Mouse (Mus musculus) heart, embryonic 10.5 days (tissue): ENCODE results near the gene Pcf11. TPM values are rescaled to one million over a fixed set of nuclear protein-coding genes. Genes with fewer than 3 reads are reported as not detected.
A peak's percentile ranks its signal among the peaks of the same experiment; 100 is the strongest.

Experiments
- DNase-seq: peaks from one replicate; pipeline ENCODE4 v3.0.0-alpha.2; 2017; ENCODE audit warnings: low spot score
- H3K27ac ChIP-seq: fragments of 300-500 bp; sonication (generic); 2 replicates; pipeline ENCODE4 v1.5.1; 2016; ENCODE audit warnings: mild to moderate bottlenecking
- H3K27me3 ChIP-seq: fragments of 300-500 bp; sonication (generic); 2 replicates; pipeline ENCODE4 v1.6.1; 2016; ENCODE audit warnings: mild to moderate bottlenecking; ENCODE audit not compliant: poor library complexity, insufficient read depth, severe bottlenecking
- H3K36me3 ChIP-seq: fragments of 300-500 bp; sonication (generic); 2 replicates; pipeline ENCODE4 v1.6.1; 2016; ENCODE audit warnings: mild to moderate bottlenecking, moderate library complexity
- H3K4me1 ChIP-seq: fragments of 300-500 bp; sonication (generic); 2 replicates; pipeline ENCODE4 v1.6.1; 2016; ENCODE audit warnings: mild to moderate bottlenecking
- H3K4me3 ChIP-seq: fragments of 300-500 bp; sonication (generic); 2 replicates; pipeline ENCODE4 v1.5.1; 2016; ENCODE audit warnings: mild to moderate bottlenecking, moderate library complexity
- H3K9me3 ChIP-seq: fragments of 300-500 bp; sonication (generic); 2 replicates; pipeline ENCODE4 v1.6.1; 2016; ENCODE audit warnings: mild to moderate bottlenecking, moderate library complexity
- WGBS: fragments of 180-500 bp; shearing (Covaris S2); methylation state at CpG from one replicate; pipeline ENCODE4 v1.1.7; 2016; 5-methylcytosine and 5-hydroxymethylcytosine counted together
- polyA plus RNA-seq: library from polyadenylated mRNA; unstranded; fragments of >200 nt; fragmentation: Nextera tagmentation; extraction: Ambion mirVana; gene quantifications from 2 replicates; pipeline ENCODE4 v1.2.1, GENCODE M21; 2016

Pcf11 gene
- polyA plus RNA-seq = 13.1 and 19.1 TPM in 2 replicates

GRCm38 (mm10) chr7:92669507-92670471 lies at the start of gene Pcf11:
Gene Pcf11 (minus strand): TSS chr7:92669934.
- H3K27ac ChIP-seq = peak within 1 kb of the TSS; percentile 99

DNA sequence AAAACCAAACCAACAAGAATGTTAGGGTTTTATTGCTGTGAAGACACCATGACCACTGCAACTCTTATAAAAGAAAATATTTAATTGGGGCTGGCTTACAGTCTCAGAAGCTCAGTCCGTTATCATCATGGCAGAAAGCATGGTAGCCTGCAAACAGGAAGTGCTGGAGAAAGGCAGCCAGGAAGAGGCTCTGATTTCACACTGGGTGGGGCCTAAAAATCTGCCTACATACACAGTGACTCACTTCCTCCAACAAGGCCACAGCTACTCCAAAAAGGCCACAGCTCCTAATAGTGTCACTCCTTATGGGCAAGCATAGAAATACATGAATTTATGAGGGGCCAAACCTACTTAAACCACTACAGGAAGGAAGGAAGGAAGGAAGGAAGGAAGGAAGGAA lies 45.3 kb upstream of the Pcf11 start:
- no peak for DNase-seq
- Histone ChIP-seq H3K9me3 (no peaks in the 10 kb centered on the region), H3K27ac (no peak overlapping the region), H3K36me3 (no peaks in the 10 kb centered on the region), H3K27me3 (no peaks in the 10 kb centered on the region), H3K4me3 (no peak overlapping the region), H3K4me1 (no peaks in the 10 kb centered on the region)
- 63% methylated on average over 1 of the region's 1 CpGs for WGBS

More at GRCm38 (mm10) chr7:92669507-92670471, at the start of gene Pcf11:
- H3K9me3 ChIP-seq = no peaks in the 10 kb centered on the region
- peak; percentile 99 for DNase-seq
- H3K4me1 ChIP-seq = peaks cover 15% of the 10 kb centered on the region
- peaks cover 7% of the 10 kb centered on the region; the same call in 1 of the 2 replicates for H3K36me3 ChIP-seq
- no peaks in the 10 kb centered on the region for H3K27me3 ChIP-seq
- peak within 1 kb of the TSS; percentile 79 for H3K4me3 ChIP-seq
- under 1% methylated on average over 88 of the region's 88 CpGs for WGBS

GRCm38 (mm10) chr7:92711593-92711992 lies 41.9 kb upstream of the Pcf11 start:
- 77% methylated on average over 3 of the region's 3 CpGs for WGBS
- H3K9me3 ChIP-seq = no peaks in the 10 kb centered on the region
- H3K4me3 ChIP-seq = no peak overlapping the region

GRCm38 (mm10) chr7:92709573-92709972 lies 39.8 kb upstream of the Pcf11 start:
- peaks cover 17% of the 10 kb centered on the region; the same call in 1 of the 2 replicates for H3K4me1 ChIP-seq
- 39% methylated on average over 2 of the region's 2 CpGs for WGBS

More at GRCm38 (mm10) chr7:92711593-92711992, 41.9 kb upstream of the Pcf11 start:
- no peak for DNase-seq
- Histone ChIP-seq H3K4me1 (peaks cover 8% of the 10 kb centered on the region; the same call in 1 of the 2 replicates), H3K36me3 (no peaks in the 10 kb centered on the region), H3K27me3 (no peaks in the 10 kb centered on the region), H3K27ac (no peak overlapping the region)

DNA sequence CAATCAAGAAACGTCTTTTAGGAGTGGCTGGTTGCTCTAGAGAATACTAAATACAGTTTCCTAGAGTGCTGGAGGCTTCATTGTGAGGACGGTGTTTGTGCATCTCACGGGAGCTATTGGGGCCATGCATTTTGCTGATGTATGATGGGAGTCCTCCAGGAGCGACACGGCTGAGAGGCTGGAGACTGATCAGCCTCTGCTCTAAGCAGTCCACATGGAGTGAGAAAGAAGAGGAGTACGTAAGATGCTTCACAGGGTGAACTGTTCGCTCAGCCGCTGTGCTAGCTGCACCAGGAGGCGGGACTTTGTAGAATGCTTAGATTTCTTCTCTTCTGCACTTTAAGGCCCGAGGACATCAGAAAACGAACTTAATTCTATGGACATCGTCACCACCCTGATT lies 37.0 kb upstream of the Pcf11 start:
- no peak for DNase-seq
- Histone ChIP-seq H3K9me3 (no peaks in the 10 kb centered on the region), H3K4me3 (peak overlapping the region; percentile 13; the same call in 1 of the 2 replicates), H3K27me3 (no peaks in the 10 kb centered on the region), H3K36me3 (no peaks in the 10 kb centered on the region), H3K4me1 (peaks cover 17% of the 10 kb centered on the region; the same call in 1 of the 2 replicates), H3K27ac (0 out of 2 replicates have a peak overlapping the region, but pooled peaks have one; percentile 19)
- WGBS = 61% methylated on average over 12 of the region's 12 CpGs

More at GRCm38 (mm10) chr7:92709573-92709972, 39.8 kb upstream of the Pcf11 start:
- Histone ChIP-seq H3K27me3 (no peaks in the 10 kb centered on the region), H3K9me3 (no peaks in the 10 kb centered on the region), H3K27ac (no peak overlapping the region), H3K4me3 (no peak overlapping the region), H3K36me3 (no peaks in the 10 kb centered on the region)
- no peak for DNase-seq

DNA sequence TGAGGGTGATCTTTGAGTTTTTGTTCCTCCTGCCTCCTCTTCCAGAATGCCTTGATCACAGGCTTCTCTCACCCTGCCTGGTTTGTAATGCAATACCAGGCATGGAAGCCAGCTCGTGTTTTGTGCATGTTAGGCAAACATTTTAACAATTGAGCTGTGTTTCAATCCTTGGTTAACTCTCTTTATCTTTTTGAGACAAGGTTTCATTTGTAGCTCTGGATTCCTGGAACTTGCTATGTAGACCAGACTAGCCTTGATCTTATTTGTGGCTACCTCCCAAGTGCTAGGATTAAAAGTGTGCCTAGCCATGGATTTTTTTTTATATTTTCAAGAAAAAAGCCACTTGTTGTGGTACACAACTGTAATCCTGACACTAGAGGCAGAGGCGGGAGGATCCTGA lies 35.8 kb upstream of the Pcf11 start:
- WGBS = 56% methylated on average over 2 of the region's 2 CpGs
- Histone ChIP-seq H3K4me1 (peaks cover 17% of the 10 kb centered on the region; the same call in 1 of the 2 replicates), H3K27me3 (no peaks in the 10 kb centered on the region)

GRCm38 (mm10) chr7:92703661-92704060 lies 33.9 kb upstream of the Pcf11 start:
- no peaks in the 10 kb centered on the region for H3K9me3 ChIP-seq
- H3K27ac ChIP-seq = no peak overlapping the region
- DNase-seq = no peak
- H3K36me3 ChIP-seq = no peaks in the 10 kb centered on the region
- no peaks in the 10 kb centered on the region for H3K27me3 ChIP-seq
- WGBS = 80% methylated on average over 1 of the region's 1 CpGs
- no peak overlapping the region for H3K4me3 ChIP-seq
- peaks cover 17% of the 10 kb centered on the region; the same call in 1 of the 2 replicates for H3K4me1 ChIP-seq

More for the DNA sequence above, 35.8 kb upstream of the Pcf11 start:
- no peak for DNase-seq
- no peaks in the 10 kb centered on the region for H3K36me3 ChIP-seq
- no peak overlapping the region for H3K4me3 ChIP-seq
- no peaks in the 10 kb centered on the region for H3K9me3 ChIP-seq
- no peak overlapping the region for H3K27ac ChIP-seq

DNA sequence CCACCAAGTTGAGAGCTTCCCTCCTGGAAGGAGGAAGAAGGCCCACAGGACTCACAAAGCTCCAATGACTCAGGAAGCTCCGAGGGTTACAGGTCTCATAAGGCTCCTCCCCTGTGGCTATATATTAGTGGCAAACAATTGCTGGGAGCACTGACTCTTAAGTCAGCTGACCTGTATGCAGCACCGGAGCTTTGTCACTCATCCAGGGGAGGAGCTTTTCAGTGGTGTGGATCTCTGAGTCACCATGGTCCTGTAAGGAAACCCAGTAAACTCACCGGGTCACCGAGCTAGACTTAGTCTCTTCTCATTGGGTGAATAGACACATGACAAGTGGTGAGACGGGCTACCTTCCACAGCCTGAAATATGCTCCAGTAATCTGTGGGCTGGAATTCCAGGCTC lies 29.0 kb upstream of the Pcf11 start:
- Histone ChIP-seq H3K9me3 (no peaks in the 10 kb centered on the region), H3K27me3 (no peaks in the 10 kb centered on the region), H3K36me3 (no peaks in the 10 kb centered on the region), H3K27ac (no peak overlapping the region), H3K4me1 (no peaks in the 10 kb centered on the region), H3K4me3 (no peak overlapping the region)
- 62% methylated on average over 5 of the region's 5 CpGs for WGBS
- no peak for DNase-seq

DNA sequence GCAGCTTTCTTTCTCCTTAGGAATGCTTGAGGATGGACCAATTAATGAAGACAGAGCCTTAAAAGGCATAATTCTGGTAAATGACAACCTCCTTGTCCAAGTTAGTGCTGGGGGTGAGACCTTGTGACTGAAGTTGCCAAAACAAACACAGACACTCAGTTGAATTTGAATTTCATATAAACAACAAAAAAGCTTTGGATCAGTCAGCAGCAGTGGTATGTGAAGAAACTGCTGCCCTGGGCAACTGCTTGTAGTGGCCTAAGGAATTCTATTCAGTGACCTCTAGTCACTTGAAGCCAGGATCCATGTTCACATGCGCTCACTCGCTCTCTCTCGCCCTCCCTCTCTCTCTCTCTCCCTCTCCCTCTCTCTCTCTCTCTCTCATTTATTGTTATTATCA lies 26.7 kb upstream of the Pcf11 start:
- Histone ChIP-seq H3K27me3 (no peaks in the 10 kb centered on the region), H3K9me3 (no peaks in the 10 kb centered on the region), H3K36me3 (no peaks in the 10 kb centered on the region), H3K4me1 (no peaks in the 10 kb centered on the region), H3K4me3 (no peak overlapping the region), H3K27ac (no peak overlapping the region)
- no peak for DNase-seq
- WGBS = 88% methylated on average over 3 of the region's 3 CpGs

- Histone ChIP-seq H3K4me1 (no peaks in the 10 kb centered on the region), H3K4me3 (no peak overlapping the region), H3K9me3 (no peaks in the 10 kb centered on the region), H3K36me3 (no peaks in the 10 kb centered on the region), H3K27ac (no peak overlapping the region), H3K27me3 (no peaks in the 10 kb centered on the region)
- WGBS = 67% methylated on average over 2 of the region's 2 CpGs
- no peak for DNase-seq
These were observed 19.4 kb upstream of the Pcf11 start for GRCm38 (mm10) chr7:92689101-92689500.

- no peak overlapping the region for H3K27ac ChIP-seq
- H3K36me3 ChIP-seq = no peaks in the 10 kb centered on the region
- WGBS = 78% methylated on average over 2 of the region's 2 CpGs
- no peaks in the 10 kb centered on the region for H3K4me1 ChIP-seq
- no peaks in the 10 kb centered on the region for H3K27me3 ChIP-seq
- no peaks in the 10 kb centered on the region for H3K9me3 ChIP-seq
- H3K4me3 ChIP-seq = no peak overlapping the region
- DNase-seq = no peak
These were observed 18.6 kb upstream of the Pcf11 start for GRCm38 (mm10) chr7:92688299-92688669.

GRCm38 (mm10) chr7:92687556-92688298 lies 18.0 kb upstream of the Pcf11 start:
- no peaks in the 10 kb centered on the region for H3K27me3 ChIP-seq
- WGBS = 72% methylated on average over 5 of the region's 5 CpGs
- H3K36me3 ChIP-seq = no peaks in the 10 kb centered on the region
- no peaks in the 10 kb centered on the region for H3K9me3 ChIP-seq
- H3K4me3 ChIP-seq = no peak overlapping the region
- no peak for DNase-seq
- H3K27ac ChIP-seq = no peak overlapping the region
- H3K4me1 ChIP-seq = no peaks in the 10 kb centered on the region

DNA sequence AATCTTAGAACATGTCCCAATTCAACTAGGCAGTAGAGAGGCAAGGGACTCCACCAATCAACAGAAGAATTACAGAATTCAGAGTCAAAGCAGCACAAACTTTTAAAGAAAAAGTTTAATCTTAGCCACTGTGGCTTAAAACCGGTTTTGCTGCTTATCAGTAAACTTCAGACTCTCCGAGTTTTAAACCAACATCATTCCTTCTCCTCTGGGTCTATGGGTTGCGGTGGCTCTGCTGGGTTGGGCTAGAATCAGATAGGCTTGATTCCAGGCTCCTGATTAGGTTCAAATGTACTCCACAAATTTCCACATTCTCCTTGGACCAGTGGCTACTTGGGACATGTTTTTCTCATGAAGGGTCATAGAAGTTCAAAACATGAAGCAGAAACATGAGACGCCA lies 7.6 kb upstream of the Pcf11 start:
- no peak overlapping the region for H3K4me3 ChIP-seq
- DNase-seq = no peak
- no peaks in the 10 kb centered on the region for H3K36me3 ChIP-seq
- no peaks in the 10 kb centered on the region for H3K4me1 ChIP-seq
- WGBS = 60% methylated on average over 4 of the region's 4 CpGs
- no peak overlapping the region for H3K27ac ChIP-seq
- no peaks in the 10 kb centered on the region for H3K9me3 ChIP-seq
- peaks cover 6% of the 10 kb centered on the region; the same call in 1 of the 2 replicates for H3K27me3 ChIP-seq
